Mouse (Mus musculus) liver, embryonic 18 days (tissue): ENCODE results near the gene Calr3. TPM values are rescaled to one million over a fixed set of nuclear protein-coding genes. Genes with fewer than 3 reads are reported as not detected.

Experiments used
- polyA plus RNA-seq: library from polyadenylated mRNA; depleted of rRNA; stranded (reverse); fragments of >200 nt; gene quantifications from 2 replicates; pipeline ENCODE4 v1.2.3, GENCODE M21; 2012; rRNA removed

Calr3 gene
- polyA plus RNA-seq = 0.22 and 0.32 TPM in 2 replicates

GRCm38 (mm10) chr8:72443338-72443993 is at the start of gene Calr3, which contains the start of gene 1700030K09Rik:
TSS of gene Calr3 (minus strand) at chr8:72443870.
TSS of gene 1700030K09Rik (plus strand) at chr8:72443880.

GRCm38 (mm10) chr8:72491680-72492621 is 48.3 kb upstream of the Calr3 start, which contains the start of gene Slc35e1:
TSS of gene Slc35e1 (minus strand) at chr8:72492614.

GRCm38 (mm10) chr8:72474826-72475546 is 31.3 kb upstream of the Calr3 start, which contains the start of gene Cherp:
TSS of gene Cherp (minus strand) at chr8:72475226.

DNA sequence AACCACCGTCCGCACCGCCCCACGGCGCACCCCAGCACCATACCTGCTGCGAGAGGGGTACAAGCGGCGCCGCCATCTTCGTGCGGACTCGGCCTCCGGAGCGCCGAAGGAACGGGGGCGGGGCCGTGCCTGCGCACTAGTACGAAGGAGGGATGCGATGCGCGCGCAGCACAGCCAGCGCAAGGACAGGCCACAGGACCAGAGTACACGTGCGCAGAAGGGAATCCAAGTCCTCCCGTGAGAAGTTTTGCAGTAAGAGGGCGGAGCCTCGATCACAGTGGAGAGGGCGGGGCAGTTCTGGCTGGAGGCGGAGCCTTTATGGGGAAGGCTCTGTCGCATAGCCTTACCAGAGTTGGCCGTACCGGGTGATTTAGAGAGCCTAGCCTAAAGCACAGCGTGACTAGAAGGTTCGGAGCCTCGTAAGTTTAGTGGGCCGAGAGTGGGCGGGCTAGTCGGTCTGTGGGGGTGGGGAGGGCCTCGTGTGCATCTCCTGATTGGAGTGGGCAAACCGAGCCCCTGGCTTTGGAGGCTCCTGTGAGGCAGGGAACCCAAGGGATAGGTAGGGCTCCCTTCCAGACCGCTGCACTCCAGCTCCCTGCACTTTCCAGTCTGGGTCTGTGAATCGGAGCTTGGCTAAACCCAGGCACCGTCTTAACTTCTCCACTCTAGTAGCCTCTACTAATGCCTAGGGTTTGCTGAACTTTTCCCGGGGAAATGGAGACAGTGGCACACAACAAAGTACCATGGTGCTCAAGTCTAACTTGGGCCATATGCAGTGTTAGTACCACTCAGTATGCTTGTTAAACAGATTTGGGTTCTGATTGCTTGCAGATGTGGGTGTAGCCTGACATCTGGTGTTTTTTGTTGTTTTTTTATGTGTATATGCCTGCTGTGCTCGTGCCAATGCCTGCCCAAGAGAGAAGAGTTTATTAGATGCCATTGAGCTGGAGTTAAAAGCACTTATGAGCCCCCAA is 22.0 kb downstream of the Calr3 start, which contains the start of gene Eps15l1:
Gene Eps15l1, minus strand, starts transcription at position 99 of the 974 bp plus-strand sequence.

Other genes with a start within 250 kb of the Calr3 start
- gene Cib3, start 231.0 kb downstream of the Calr3 start, polyA plus RNA-seq = 0.03 TPM in 1 of 2 replicates, not detected in the other
- not detected in 2 replicates for gene Gm11034, start 230.2 kb downstream of the Calr3 start, polyA plus RNA-seq
- 28.3 and 28.8 TPM in 2 replicates for gene Fam32a, start 224.1 kb downstream of the Calr3 start, polyA plus RNA-seq
- 33.5 and 36.0 TPM in 2 replicates for gene Ap1m1, start 203.9 kb downstream of the Calr3 start, polyA plus RNA-seq
- 5.7 and 6.6 TPM in 2 replicates for gene Gm10282, start 138.6 kb downstream of the Calr3 start, polyA plus RNA-seq
- gene Klf2, start 124.8 kb downstream of the Calr3 start, polyA plus RNA-seq = 4.9 and 5.6 TPM in 2 replicates
- 16.9 and 20.9 TPM in 2 replicates for gene Eps15l1, start 22.4 kb downstream of the Calr3 start, polyA plus RNA-seq
- gene 1700030K09Rik, start within 50 bp of the Calr3 start, polyA plus RNA-seq = 2.4 and 2.5 TPM in 2 replicates
- 13.3 and 15.6 TPM in 2 replicates for gene Cherp, start 31.4 kb upstream of the Calr3 start, polyA plus RNA-seq
- 9.6 and 10.1 TPM in 2 replicates for gene Slc35e1, start 48.7 kb upstream of the Calr3 start, polyA plus RNA-seq
- 3.5 and 4.8 TPM in 2 replicates for gene Med26, start 104.4 kb upstream of the Calr3 start, polyA plus RNA-seq
- gene Smim7, start 127.2 kb upstream of the Calr3 start, polyA plus RNA-seq = 19.6 and 22.6 TPM in 2 replicates
- gene Tmem38a, start 128.2 kb upstream of the Calr3 start, polyA plus RNA-seq = 2.1 and 2.2 TPM in 2 replicates
- 0.01 TPM in 2 replicates for gene Nwd1, start 202.8 kb upstream of the Calr3 start, polyA plus RNA-seq